ENCODE assay signal across 16 mouse cellular contexts in genomic region chr11:118600168-118600567, GRCm38 (mm10).
DNase-seq lines count a peak whose midpoint lies in the region; ATAC-seq and TF ChIP-seq lines count a peak whose summit lies in the region.
"Had no signal": no experiment of that assay in that cellular context is flagged by ENCODE, and none has a peak within 500 bp of the region (broad histone marks: within the 10 kb centered on the region; RNA-seq: fewer than 3 reads in every experiment).

No protein-coding gene starts in this region.

- H3K27ac ChIP-seq in cerebellum, adult 2 months (ENCODE audit: insufficient read depth, low read length) = no peak overlapping the region
- H3K27ac ChIP-seq in hindbrain, embryonic 11.5 days (ENCODE audit: low read depth, low read length) = no peak overlapping the region
- H3K27ac ChIP-seq in neural tube, embryonic 12.5 days = peak overlapping the region; percentile 64
- H3K27ac ChIP-seq in intestine, postnatal 0 days (ENCODE audit: low read depth, low read length) = no peak overlapping the region
- H3K27ac ChIP-seq: heart, embryonic 15.5 days; lung, embryonic 15.5 days; stomach, embryonic 15.5 days had no signal

- DNase-seq in embryo, embryonic 11 days = peak; percentile 16
- no peak for DNase-seq in embryo, embryonic 10.5 days (ENCODE audit: low spot score)
- DNase-seq in cerebellum, adult 2 months = peak; percentile 74 to 86
- DNase-seq in hindbrain, embryonic 11.5 days (ENCODE audit: low spot score) = peak; percentile 14
- DNase-seq in urinary bladder, postnatal 10 days (ENCODE audit: low spot score) = no peak
- no peak for DNase-seq in lung, postnatal 36 days
- DNase-seq: adrenal gland, adult 2 months; gastrocnemius, postnatal 25 days; kidney, adult 2 months; layer of hippocampus, adult 9-11 months; right cerebral cortex, postnatal 25 days had no signal

- H3K4me1 ChIP-seq in cerebellum, adult 2 months (ENCODE audit: control insufficient read depth, insufficient read depth, low read length) = peaks cover 87% of the 10 kb centered on the region
- H3K4me1 ChIP-seq in hindbrain, embryonic 11.5 days (replicated peaks; ENCODE audit: control insufficient read depth, insufficient read depth, low read length) = peaks cover 4% of the 10 kb centered on the region
- H3K4me1 ChIP-seq in neural tube, embryonic 12.5 days = peaks cover 36% of the 10 kb centered on the region
- no peaks in the 10 kb centered on the region for H3K4me1 ChIP-seq in intestine, postnatal 0 days (replicated peaks; ENCODE audit: control insufficient read depth, insufficient read depth, low read length)
- H3K4me1 ChIP-seq: heart, embryonic 15.5 days; lung, embryonic 15.5 days; stomach, embryonic 15.5 days had no signal

- H3K9ac ChIP-seq in hindbrain, embryonic 11.5 days (ENCODE audit: low read depth, low read length) = no peak overlapping the region
- 0 out of 2 replicates have a peak overlapping the region, but pooled peaks have one; percentile 26 for H3K9ac ChIP-seq in neural tube, embryonic 12.5 days
- no peak overlapping the region for H3K9ac ChIP-seq in intestine, postnatal 0 days (ENCODE audit: low read depth, low read length)
- H3K9ac ChIP-seq: heart, embryonic 15.5 days; lung, embryonic 15.5 days; stomach, embryonic 15.5 days had no signal

- WGBS in cerebellum, adult 2 months = 2% methylated on average over 9 of the region's 9 CpGs
- WGBS in hindbrain, embryonic 11.5 days = 3% methylated on average over 8 of the region's 9 CpGs
- 3% methylated on average over 9 of the region's 9 CpGs for WGBS in neural tube, embryonic 12.5 days
- 5% methylated on average over 8 of the region's 9 CpGs for WGBS in intestine, postnatal 0 days

- no peak overlapping the region for H3K4me2 ChIP-seq in hindbrain, embryonic 11.5 days (replicated peaks; ENCODE audit: low read depth, low read length)
- peak overlapping the region; percentile 34 for H3K4me2 ChIP-seq in neural tube, embryonic 12.5 days (replicated peaks)
- H3K4me2 ChIP-seq in intestine, postnatal 0 days (replicated peaks; ENCODE audit: low read depth) = no peak overlapping the region
- H3K4me2 ChIP-seq: heart, embryonic 15.5 days; lung, embryonic 15.5 days; stomach, embryonic 15.5 days had no signal

- no peak for TF ChIP-seq POLR2A in cerebellum, adult 2 months (IDR thresholded peaks at IDR 0.05; ENCODE audit: borderline replicate concordance, insufficient read depth, low read length)

- H3K27me3 ChIP-seq in cerebellum, adult 2 months (ENCODE audit: control insufficient read depth, insufficient read depth, low read length) = no peaks in the 10 kb centered on the region
- H3K27me3 ChIP-seq in hindbrain, embryonic 11.5 days (ENCODE audit: control insufficient read depth, insufficient read depth, low read length) = no peaks in the 10 kb centered on the region
- H3K27me3 ChIP-seq in neural tube, embryonic 12.5 days (replicated peaks) = no peaks in the 10 kb centered on the region; the same call in 1 of the 2 replicates
- H3K27me3 ChIP-seq in intestine, postnatal 0 days (replicated peaks; ENCODE audit: control insufficient read depth, insufficient read depth, low read length) = no peaks in the 10 kb centered on the region

- TF ChIP-seq CTCF in cerebellum, adult 2 months (IDR thresholded peaks at IDR 0.05; ENCODE audit: borderline replicate concordance, insufficient read depth, low read depth, low read length) = no peak
- no peak for TF ChIP-seq CTCF in intestine, postnatal 0 days (IDR thresholded peaks at IDR 0.05; ENCODE audit: low read depth)

- H3K4me3 ChIP-seq in cerebellum, adult 2 months (replicated peaks; ENCODE audit: insufficient read depth, low read depth, low read length) = no peak overlapping the region
- no peak overlapping the region for H3K4me3 ChIP-seq in hindbrain, embryonic 11.5 days (ENCODE audit: low read depth, low read length)
- H3K4me3 ChIP-seq in neural tube, embryonic 12.5 days = no peak overlapping the region
- H3K4me3 ChIP-seq in intestine, postnatal 0 days (ENCODE audit: low read depth, low read length) = no peak overlapping the region
- H3K4me3 ChIP-seq: heart, embryonic 15.5 days; lung, embryonic 15.5 days; stomach, embryonic 15.5 days had no signal

- H3K9me3 ChIP-seq in hindbrain, embryonic 11.5 days (ENCODE audit: control insufficient read depth, low read length) = no peaks in the 10 kb centered on the region
- no peaks in the 10 kb centered on the region for H3K9me3 ChIP-seq in neural tube, embryonic 12.5 days
- H3K9me3 ChIP-seq in intestine, postnatal 0 days (ENCODE audit: control insufficient read depth) = no peaks in the 10 kb centered on the region
- H3K9me3 ChIP-seq: heart, embryonic 15.5 days; lung, embryonic 15.5 days; stomach, embryonic 15.5 days had no signal

- no peak for ATAC-seq in hindbrain, embryonic 11.5 days (ENCODE audit: low FRiP score)
- ATAC-seq in neural tube, embryonic 12.5 days (ENCODE audit: low FRiP score, low read depth) = peak; percentile 41
- no peak for ATAC-seq in intestine, postnatal 0 days

- H3K36me3 ChIP-seq in hindbrain, embryonic 11.5 days (ENCODE audit: control insufficient read depth, insufficient read depth, low read length) = no peaks in the 10 kb centered on the region
- H3K36me3 ChIP-seq in neural tube, embryonic 12.5 days = no peaks in the 10 kb centered on the region
- no peaks in the 10 kb centered on the region for H3K36me3 ChIP-seq in intestine, postnatal 0 days (ENCODE audit: control insufficient read depth, insufficient read depth)
- H3K36me3 ChIP-seq: heart, embryonic 15.5 days; lung, embryonic 15.5 days; stomach, embryonic 15.5 days had no signal

Comparison
In these comparisons a context has a peak if more than half of its experiments do, and no peak if none do; other contexts are left out.
1. DNase-seq: peak in embryo, embryonic 11 days (single experiment), cerebellum, adult 2 months (2 of 2) and hindbrain, embryonic 11.5 days (single experiment); none in embryo, embryonic 10.5 days (single experiment), urinary bladder, postnatal 10 days (single experiment) and lung, postnatal 36 days (single experiment).